Mouse (Mus musculus): ENCODE results near the gene Epb41. TPM values are rescaled to one million over a fixed set of nuclear protein-coding genes. Genes with fewer than 3 reads are reported as not detected.
A peak's percentile ranks its signal among the peaks of the same experiment; 100 is the strongest.

The Epb41 gene
- polyA plus RNA-seq, 1 experiment from 2014 or later: 73.3 TPM

DNA sequence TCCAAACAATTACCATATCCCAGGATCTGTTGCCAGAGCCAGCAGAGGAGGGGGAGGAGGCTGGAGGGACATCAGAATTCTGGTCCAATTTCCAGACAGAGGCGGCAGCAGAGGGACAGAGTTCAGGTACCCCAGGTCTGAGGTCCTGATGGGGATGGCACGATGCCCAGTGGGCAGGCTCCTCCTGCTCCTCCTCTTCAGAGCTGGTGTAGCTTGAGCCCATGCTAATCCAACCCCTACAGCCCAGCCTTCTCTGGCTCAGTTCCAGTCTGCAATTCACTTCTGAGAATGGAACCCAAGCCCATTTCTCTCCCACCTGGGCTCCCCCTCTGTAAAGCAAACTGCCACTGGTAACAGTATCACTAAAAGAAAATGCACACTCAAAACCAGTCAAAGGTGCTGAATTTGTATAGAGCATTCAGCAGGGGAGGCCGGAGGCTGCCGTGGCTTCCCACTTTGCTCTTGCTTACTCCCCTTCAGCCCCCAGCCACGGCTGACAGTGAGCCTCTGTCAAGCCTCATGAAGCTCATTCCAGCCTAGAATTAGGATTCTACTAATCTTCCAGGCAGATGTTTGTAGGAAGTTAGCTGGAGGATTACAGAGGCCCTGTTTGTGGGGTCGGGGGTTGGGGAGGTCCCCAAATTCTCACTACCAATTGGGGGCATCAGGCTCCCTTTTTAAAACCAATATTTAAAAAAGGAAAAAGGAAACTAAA, 150.9 kb downstream of the Epb41 start:
- WGBS: 68% methylated on average over 6 of the region's 6 CpGs
- DNase-seq (ENCODE audit: low spot score) (no peak), ATAC-seq (ENCODE audit: low FRiP score) (no peak)
- H3K27me3 ChIP-seq (ENCODE audit: control insufficient read depth, insufficient read depth, low read length): peaks cover 61% of the 10 kb centered on the region
- no peak overlapping the region for H3K9ac ChIP-seq
- H3K4me1 ChIP-seq (replicated peaks; ENCODE audit: control insufficient read depth, insufficient read depth, low read length): peaks cover 12% of the 10 kb centered on the region; the same call in 1 of the 2 replicates
- no peak overlapping the region for H3K27ac ChIP-seq
- no peaks in the 10 kb centered on the region for H3K9me3 ChIP-seq (ENCODE audit: control insufficient read depth, low read length)
- no peak overlapping the region for H3K4me3 ChIP-seq (replicated peaks; ENCODE audit: low read length)
- no peak overlapping the region for H3K4me2 ChIP-seq (replicated peaks)
- peaks cover 61% of the 10 kb centered on the region for H3K36me3 ChIP-seq (replicated peaks; ENCODE audit: control insufficient read depth, insufficient read depth)

DNA sequence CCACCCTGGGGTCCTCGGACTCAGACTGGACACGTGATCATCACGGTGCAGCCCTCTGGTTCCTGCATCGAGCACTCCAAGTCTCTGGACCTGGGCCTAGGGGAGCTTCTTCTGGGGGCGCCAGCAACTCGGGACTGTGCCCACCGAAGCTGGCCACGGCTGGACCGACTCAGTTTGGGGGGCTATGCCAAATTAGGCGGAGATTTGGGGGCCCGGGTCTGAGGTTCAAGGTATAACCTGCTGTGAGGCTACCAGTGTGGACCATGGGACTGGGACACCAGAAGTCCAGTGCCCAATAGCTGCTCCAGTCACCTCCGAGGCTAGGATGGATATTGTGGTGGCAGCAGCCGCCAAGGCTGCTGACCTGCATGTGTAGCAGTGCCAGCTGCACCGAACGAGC, 152.7 kb downstream of the Epb41 start:
- Histone ChIP-seq H3K4me1 (replicated peaks; ENCODE audit: control insufficient read depth, insufficient read depth, low read length) (peaks cover 12% of the 10 kb centered on the region; the same call in 1 of the 2 replicates), H3K27me3 (ENCODE audit: control insufficient read depth, insufficient read depth, low read length) (peaks cover 79% of the 10 kb centered on the region), H3K9me3 (ENCODE audit: control insufficient read depth, low read length) (no peaks in the 10 kb centered on the region), H3K4me3 (replicated peaks; ENCODE audit: low read length) (peak overlapping the region; percentile 47), H3K9ac (peak overlapping the region; percentile 54; the same call in 1 of the 2 replicates), H3K4me2 (replicated peaks) (peak overlapping the region; percentile 83), H3K36me3 (replicated peaks; ENCODE audit: control insufficient read depth, insufficient read depth) (peaks cover 44% of the 10 kb centered on the region), H3K27ac (no peak overlapping the region)
- DNase-seq (ENCODE audit: low spot score) (no peak), ATAC-seq (ENCODE audit: low FRiP score) (0 out of 2 replicates have a peak, but pooled peaks have one; percentile 10)
- 56% methylated on average over 15 of the region's 15 CpGs for WGBS

DNA sequence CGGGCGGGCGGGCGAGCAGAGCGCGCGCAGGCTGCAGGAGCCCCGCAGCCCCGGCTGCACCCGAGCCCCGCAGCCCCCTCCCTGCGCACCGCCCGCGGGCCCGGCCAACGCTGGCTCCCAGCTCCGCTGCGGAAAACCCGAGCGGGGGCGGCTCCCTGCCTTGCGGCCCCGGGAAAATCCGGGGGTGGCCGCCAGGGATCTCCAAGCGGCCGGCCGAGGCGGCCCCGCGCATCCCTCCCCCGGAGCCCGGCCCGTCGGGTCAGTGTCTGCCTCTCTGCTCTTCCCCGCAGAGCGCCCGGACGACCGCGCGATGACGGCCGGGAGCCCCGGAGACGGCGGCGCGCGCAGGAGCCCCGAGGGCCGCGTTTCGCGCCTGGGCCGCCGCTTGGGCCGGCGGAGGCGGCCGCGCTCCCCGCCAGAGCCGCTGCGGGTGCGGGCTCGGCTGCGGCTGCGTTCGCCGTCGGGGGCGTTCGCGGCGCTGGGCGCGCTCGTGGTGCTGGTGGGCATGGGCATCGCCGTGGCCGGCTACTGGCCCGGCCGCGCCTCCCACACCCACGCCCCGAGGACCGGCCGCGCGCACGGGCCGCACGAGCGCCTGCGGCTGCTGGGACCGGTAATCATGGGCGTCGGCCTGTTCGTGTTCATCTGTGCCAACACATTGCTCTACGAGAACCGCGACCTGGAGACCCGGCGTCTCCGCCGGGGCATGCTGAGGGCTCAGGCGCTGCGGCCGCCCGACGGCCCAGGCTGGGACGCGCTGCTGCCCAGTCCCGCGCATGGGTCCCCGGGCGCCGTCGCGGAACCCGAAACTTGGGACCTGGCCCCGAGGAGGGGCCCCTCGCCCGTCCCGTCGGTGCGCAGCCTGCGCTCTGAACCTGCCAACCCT, 153.4 kb downstream of the Epb41 start, which contains the start of gene Tmem200b:
Gene Tmem200b (plus strand): TSS at position 311 of the 886 bp plus-strand sequence.
- H3K36me3 ChIP-seq (replicated peaks; ENCODE audit: control insufficient read depth, insufficient read depth): peaks cover 37% of the 10 kb centered on the region
- peak within 1 kb of the TSS; percentile 83 for H3K4me2 ChIP-seq (replicated peaks)
- peaks cover 86% of the 10 kb centered on the region for H3K27me3 ChIP-seq (ENCODE audit: control insufficient read depth, insufficient read depth, low read length)
- ATAC-seq (ENCODE audit: low FRiP score): 0 out of 2 replicates have a peak, but pooled peaks have one; percentile 25
- WGBS: 1% methylated on average over 105 of the region's 130 CpGs
- peak within 1 kb of the TSS; percentile 54 for H3K9ac ChIP-seq
- peak within 1 kb of the TSS; percentile 47 for H3K4me3 ChIP-seq (replicated peaks; ENCODE audit: low read length)
- DNase-seq (ENCODE audit: low spot score): no peak
- no peaks in the 10 kb centered on the region for H3K9me3 ChIP-seq (ENCODE audit: control insufficient read depth, low read length)
- H3K27ac ChIP-seq: no peak within 1 kb of the TSS
- H3K4me1 ChIP-seq (replicated peaks; ENCODE audit: control insufficient read depth, insufficient read depth, low read length): peaks cover 12% of the 10 kb centered on the region; the same call in 1 of the 2 replicates

DNA sequence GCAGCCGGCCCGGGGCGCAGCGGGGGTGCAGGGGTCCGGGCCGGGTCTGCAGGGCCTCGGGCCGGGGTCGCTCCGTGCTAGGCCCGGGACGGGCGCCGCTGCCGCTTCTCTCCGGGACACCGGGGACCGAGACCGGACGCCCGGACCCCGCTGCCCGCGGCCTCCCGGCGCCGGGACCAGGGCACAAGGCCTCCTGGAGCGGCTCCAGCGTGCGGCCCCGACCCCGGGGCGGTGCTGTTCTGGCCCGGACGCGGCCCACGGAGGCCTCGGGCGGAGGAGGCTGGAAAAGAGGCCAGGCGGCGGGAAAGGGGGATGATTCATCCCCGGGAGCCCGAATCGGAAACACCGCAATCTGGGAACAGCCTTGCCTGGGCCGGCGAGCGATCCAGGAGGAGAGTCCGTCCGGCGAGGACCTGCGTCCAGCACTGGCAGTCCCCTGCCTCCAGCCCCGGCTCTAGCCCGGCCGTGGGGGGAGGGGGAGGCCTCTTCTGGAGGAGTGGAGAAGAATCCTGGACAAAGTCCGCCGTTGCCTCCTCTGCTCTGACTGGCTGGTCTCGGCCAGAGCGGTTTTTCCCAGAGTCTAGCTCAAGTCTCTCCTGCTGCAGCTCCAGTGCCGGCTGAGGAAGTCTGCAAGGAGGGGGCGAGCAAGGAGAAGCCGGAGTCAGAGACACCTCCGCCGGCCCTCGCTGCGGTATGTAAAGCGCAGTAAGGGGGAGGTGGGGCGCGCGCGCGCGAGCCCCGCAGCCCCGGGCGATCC, 154.3 kb downstream of the Epb41 start:
- Histone ChIP-seq H3K9me3 (ENCODE audit: control insufficient read depth, low read length) (no peaks in the 10 kb centered on the region), H3K36me3 (replicated peaks; ENCODE audit: control insufficient read depth, insufficient read depth) (peaks cover 28% of the 10 kb centered on the region), H3K4me3 (replicated peaks; ENCODE audit: low read length) (peak overlapping the region; percentile 47), H3K27ac (no peak overlapping the region), H3K4me2 (replicated peaks) (peak overlapping the region; percentile 83), H3K4me1 (replicated peaks; ENCODE audit: control insufficient read depth, insufficient read depth, low read length) (peaks cover 15% of the 10 kb centered on the region; the same call in 1 of the 2 replicates), H3K9ac (peak overlapping the region; percentile 54), H3K27me3 (ENCODE audit: control insufficient read depth, insufficient read depth, low read length) (peaks cover 95% of the 10 kb centered on the region)
- DNase-seq (ENCODE audit: low spot score): no peak
- no peak for ATAC-seq (ENCODE audit: low FRiP score)
- 1% methylated on average over 51 of the region's 76 CpGs for WGBS

DNA sequence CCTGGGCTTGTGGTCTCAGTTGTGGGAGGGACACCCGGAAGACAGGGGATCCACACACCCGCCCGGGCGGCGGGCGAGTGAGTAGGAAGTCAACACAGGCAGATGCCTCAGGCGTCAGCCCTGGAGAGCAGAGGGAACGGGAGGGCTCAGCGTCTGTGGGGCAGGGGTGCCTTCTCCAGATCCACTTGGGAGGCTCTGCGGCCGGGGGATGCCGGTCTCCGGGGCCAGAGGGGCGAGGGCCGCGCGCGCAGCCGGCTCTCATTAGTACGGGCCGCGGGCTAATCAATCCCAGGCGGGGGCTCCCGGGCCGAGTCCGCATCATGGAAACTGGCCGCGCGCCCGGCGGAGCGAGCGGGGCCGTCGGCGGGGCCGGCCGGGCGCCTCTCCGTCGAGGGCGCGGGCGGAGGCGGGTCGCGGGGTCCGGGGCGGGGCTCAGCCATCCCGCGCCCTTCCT, 155.0 kb downstream of the Epb41 start:
- Histone ChIP-seq H3K4me3 (replicated peaks; ENCODE audit: low read length) (peak overlapping the region; percentile 47), H3K27ac (no peak overlapping the region), H3K9me3 (ENCODE audit: control insufficient read depth, low read length) (no peaks in the 10 kb centered on the region), H3K36me3 (replicated peaks; ENCODE audit: control insufficient read depth, insufficient read depth) (peaks cover 22% of the 10 kb centered on the region), H3K4me2 (replicated peaks) (peak overlapping the region; percentile 83), H3K4me1 (replicated peaks; ENCODE audit: control insufficient read depth, insufficient read depth, low read length) (peaks cover 21% of the 10 kb centered on the region), H3K27me3 (ENCODE audit: control insufficient read depth, insufficient read depth, low read length) (peaks cover 95% of the 10 kb centered on the region), H3K9ac (no peak overlapping the region)
- DNase-seq (ENCODE audit: low spot score): no peak
- WGBS: 5% methylated on average over 30 of the region's 51 CpGs
- ATAC-seq (ENCODE audit: low FRiP score): no peak

DNA sequence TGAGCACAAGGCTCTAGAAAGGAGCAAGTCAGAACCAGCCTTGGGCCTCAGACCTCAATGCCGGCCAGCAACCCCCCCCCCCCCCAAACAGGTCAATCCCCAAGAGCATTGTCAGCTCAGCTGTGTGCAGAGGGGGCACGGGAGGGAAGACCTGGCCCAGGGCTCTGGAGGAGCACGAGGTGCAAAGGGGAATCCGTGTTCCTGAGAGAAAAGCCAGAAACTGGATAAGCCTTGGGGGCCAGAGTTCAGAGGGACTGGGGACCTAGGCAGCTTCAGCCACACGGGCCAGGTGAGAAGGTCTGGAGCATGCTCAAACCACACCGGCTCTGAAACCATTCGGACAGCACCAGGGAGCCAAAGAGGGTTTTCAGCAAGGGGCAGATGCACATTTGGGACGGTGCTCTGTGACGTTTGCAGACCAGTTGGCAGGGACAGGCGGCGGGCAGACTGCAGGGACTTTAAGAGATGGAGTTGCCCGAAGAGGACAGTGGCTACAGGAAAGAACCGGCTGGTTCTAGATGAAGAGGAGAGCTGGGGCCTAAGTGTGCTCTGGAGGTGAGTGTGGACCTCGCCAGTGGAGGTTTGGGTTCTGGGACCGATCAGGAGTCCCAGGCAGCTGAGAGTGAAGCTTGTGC, 155.5 kb downstream of the Epb41 start:
- 18% methylated on average over 15 of the region's 15 CpGs for WGBS
- ATAC-seq (ENCODE audit: low FRiP score): no peak
- Histone ChIP-seq H3K36me3 (replicated peaks; ENCODE audit: control insufficient read depth, insufficient read depth) (peaks cover 16% of the 10 kb centered on the region), H3K9ac (no peak overlapping the region), H3K4me2 (replicated peaks) (peak overlapping the region; percentile 83; the same call in 1 of the 2 replicates), H3K9me3 (ENCODE audit: control insufficient read depth, low read length) (no peaks in the 10 kb centered on the region), H3K4me3 (replicated peaks; ENCODE audit: low read length) (no peak overlapping the region), H3K27ac (no peak overlapping the region), H3K27me3 (ENCODE audit: control insufficient read depth, insufficient read depth, low read length) (peaks cover 95% of the 10 kb centered on the region), H3K4me1 (replicated peaks; ENCODE audit: control insufficient read depth, insufficient read depth, low read length) (peaks cover 26% of the 10 kb centered on the region)
- no peak for DNase-seq (ENCODE audit: low spot score)

DNA sequence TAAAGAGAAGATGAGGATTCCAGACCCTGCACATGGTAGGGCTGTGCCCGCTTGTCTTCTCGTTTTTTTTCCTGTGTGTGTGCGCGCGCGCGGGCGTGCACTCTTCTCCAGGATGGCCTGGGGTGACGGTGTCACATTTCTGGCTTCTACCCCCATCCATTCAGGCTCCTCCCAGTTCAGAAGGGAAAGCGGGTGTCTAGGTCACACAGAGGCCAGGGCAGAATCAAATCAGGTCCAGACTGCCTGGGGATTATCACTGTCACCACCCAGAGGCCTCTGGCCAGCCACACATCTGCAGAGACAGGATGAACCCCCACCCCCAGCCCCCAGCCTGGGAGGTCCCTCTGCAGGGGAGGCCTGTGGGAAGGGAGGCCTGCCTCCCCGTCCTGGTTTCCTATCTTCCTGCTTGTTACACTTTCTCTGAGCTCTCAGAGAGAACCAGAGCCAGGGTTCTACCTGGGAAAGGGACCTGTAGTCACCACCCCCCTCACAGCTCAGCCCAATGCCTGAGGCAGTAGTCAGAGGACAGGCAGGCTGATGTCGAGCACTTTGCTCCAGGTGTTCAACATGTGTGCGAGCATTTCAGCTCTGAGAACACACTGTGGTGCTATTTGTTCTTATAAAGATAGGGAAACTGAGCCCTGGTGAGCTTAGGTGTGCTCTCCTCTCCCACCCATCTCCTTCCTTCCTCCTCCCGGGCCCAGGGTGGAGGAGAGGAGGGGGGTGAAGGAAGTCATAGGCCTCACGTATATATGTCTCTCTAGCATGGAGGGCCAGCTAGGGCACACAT, 156.2 kb downstream of the Epb41 start:
- ATAC-seq (ENCODE audit: low FRiP score): no peak
- peaks cover 10% of the 10 kb centered on the region; the same call in 1 of the 2 replicates for H3K36me3 ChIP-seq (replicated peaks; ENCODE audit: control insufficient read depth, insufficient read depth)
- no peak for DNase-seq (ENCODE audit: low spot score)
- H3K27ac ChIP-seq: no peak overlapping the region
- H3K9me3 ChIP-seq (ENCODE audit: control insufficient read depth, low read length): no peaks in the 10 kb centered on the region
- H3K9ac ChIP-seq: no peak overlapping the region
- H3K4me3 ChIP-seq (replicated peaks; ENCODE audit: low read length): no peak overlapping the region
- peaks cover 94% of the 10 kb centered on the region for H3K27me3 ChIP-seq (ENCODE audit: control insufficient read depth, insufficient read depth, low read length)
- H3K4me2 ChIP-seq (replicated peaks): no peak overlapping the region
- 18% methylated on average over 14 of the region's 15 CpGs for WGBS
- peaks cover 26% of the 10 kb centered on the region for H3K4me1 ChIP-seq (replicated peaks; ENCODE audit: control insufficient read depth, insufficient read depth, low read length)

DNA sequence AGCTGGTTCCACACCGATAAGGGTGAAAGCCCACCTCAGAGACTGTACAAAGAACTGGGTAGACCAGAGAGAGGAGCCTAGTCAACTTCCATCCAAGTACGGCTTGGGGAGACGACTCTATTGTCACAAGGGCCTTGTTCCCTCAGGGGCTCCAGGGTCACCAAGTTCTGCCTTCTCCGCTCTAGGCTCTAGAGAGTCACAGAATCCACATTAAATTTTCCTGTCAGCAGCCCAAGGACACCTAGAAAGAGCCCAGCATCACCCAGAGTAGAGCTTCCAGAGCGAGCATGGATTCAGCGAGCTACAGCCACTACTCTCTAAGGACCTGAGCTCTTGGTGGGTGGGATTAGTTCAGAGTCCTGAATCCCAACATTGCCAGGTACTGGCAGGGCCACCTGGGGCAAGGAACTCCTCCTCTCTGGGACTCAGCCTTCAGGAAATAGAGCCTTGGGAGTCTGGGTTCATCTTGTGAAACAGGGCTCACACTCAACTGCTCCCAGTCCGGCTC, 157.0 kb downstream of the Epb41 start:
- Histone ChIP-seq H3K27me3 (ENCODE audit: control insufficient read depth, insufficient read depth, low read length) (peaks cover 94% of the 10 kb centered on the region), H3K4me2 (replicated peaks) (no peak overlapping the region), H3K4me3 (replicated peaks; ENCODE audit: low read length) (no peak overlapping the region), H3K36me3 (replicated peaks; ENCODE audit: control insufficient read depth, insufficient read depth) (0 out of 2 replicates have a peak, but pooled peaks cover 5% of the 10 kb centered on the region), H3K4me1 (replicated peaks; ENCODE audit: control insufficient read depth, insufficient read depth, low read length) (peaks cover 26% of the 10 kb centered on the region), H3K9ac (no peak overlapping the region), H3K27ac (no peak overlapping the region), H3K9me3 (ENCODE audit: control insufficient read depth, low read length) (no peaks in the 10 kb centered on the region)
- DNase-seq (ENCODE audit: low spot score): no peak
- 59% methylated on average over 7 of the region's 7 CpGs for WGBS
- ATAC-seq (ENCODE audit: low FRiP score): no peak
